ENCODE assay signal across 25 mouse cellular contexts in the genomic region with DNA sequence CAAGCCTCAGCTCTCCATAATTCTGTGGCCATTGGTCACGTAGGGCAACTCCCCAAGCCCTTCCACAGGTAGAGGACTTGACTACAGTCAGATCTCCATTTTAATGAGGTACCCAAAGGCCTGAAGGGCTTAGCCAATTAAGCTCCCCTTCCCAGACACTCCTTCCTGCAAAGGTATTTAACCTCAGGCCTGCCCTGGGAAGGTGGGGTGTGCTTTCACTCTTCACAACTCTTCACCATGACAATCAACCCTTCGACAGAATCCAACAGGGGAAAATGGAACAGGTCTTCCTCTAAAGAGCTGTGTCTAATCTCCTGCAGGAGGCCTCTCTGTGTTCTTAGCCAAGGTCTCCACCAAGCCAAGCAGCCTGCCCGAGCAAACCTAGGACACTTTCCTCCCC.
"Had no signal": no experiment of that assay in that cellular context is flagged by ENCODE, and none has a peak within 500 bp of the region (broad histone marks: within the 10 kb centered on the region; RNA-seq: fewer than 3 reads in every experiment).

No protein-coding gene starts in this region.

- H3K4me1 ChIP-seq: limb, embryonic 10.5 days; limb, embryonic 12.5 days; limb, embryonic 13.5 days; limb, embryonic 15.5 days; liver, embryonic 12.5 days; liver, embryonic 13.5 days; liver, embryonic 15.5 days; lung, embryonic 15.5 days; midbrain, embryonic 10.5 days; midbrain, embryonic 12.5 days; midbrain, embryonic 13.5 days; midbrain, embryonic 15.5 days had no signal

- H3K27me3 ChIP-seq: limb, embryonic 12.5 days; limb, embryonic 13.5 days; limb, embryonic 15.5 days; liver, embryonic 12.5 days; liver, embryonic 13.5 days; liver, embryonic 15.5 days; lung, embryonic 15.5 days; megakaryocyte, embryonic 14.5 days; midbrain, embryonic 12.5 days; midbrain, embryonic 13.5 days; midbrain, embryonic 15.5 days had no signal

- H3K9me3 ChIP-seq: limb, embryonic 10.5 days; limb, embryonic 12.5 days; limb, embryonic 13.5 days; limb, embryonic 15.5 days; liver, embryonic 12.5 days; liver, embryonic 13.5 days; liver, embryonic 15.5 days; lung, embryonic 15.5 days; megakaryocyte, embryonic 14.5 days; midbrain, embryonic 10.5 days; midbrain, embryonic 12.5 days; midbrain, embryonic 13.5 days; midbrain, embryonic 15.5 days had no signal

- H3K4me3 ChIP-seq: limb, embryonic 10.5 days; limb, embryonic 12.5 days; limb, embryonic 13.5 days; limb, embryonic 15.5 days; liver, embryonic 12.5 days; liver, embryonic 13.5 days; liver, embryonic 15.5 days; lung, embryonic 15.5 days; megakaryocyte, embryonic 14.5 days; midbrain, embryonic 10.5 days; midbrain, embryonic 12.5 days; midbrain, embryonic 13.5 days; midbrain, embryonic 15.5 days; myocyte had no signal

- DNase-seq: left cerebral cortex, postnatal 4 days; liver; liver, embryonic 13.5 days; liver, postnatal 0 days; lung, adult 18-20 months; lung, adult 2 months; lung, embryonic 14.5 days; lung, postnatal 10 days; lung, postnatal 14 days; lung, postnatal 36 days; lung, postnatal 4 days; midbrain, embryonic 14.5 days had no signal
